Mouse (Mus musculus) kidney, adult 2 months (tissue): Measurements from ENCODE around the gene Stac2.

Experiments
- CTCF ChIP-seq: fragments of 200-500 bp; conservative IDR thresholded peaks from 2 replicates; pipeline ENCODE4 v1.5.1; 2011; ENCODE audit warnings: low read depth, mild to moderate bottlenecking, control low read depth, low read length, moderate library complexity, mixed read lengths; ENCODE audit not compliant: insufficient read depth, insufficient read length
- POLR2A ChIP-seq: fragments of 200-500 bp; IDR thresholded peaks from one replicate; pipeline ENCODE4 v1.6.1; 2011; ENCODE audit warnings: low read depth, low read length, control low read depth

GRCm38 (mm10) chr11:98030701-98031442, 22.4 kb downstream of the Stac2 start:
- no peak for TF ChIP-seq POLR2A
- TF ChIP-seq CTCF = no peak
